Mouse (Mus musculus) lung, postnatal 0 days (tissue): Measurements from ENCODE around the gene Mybpc2. TPM values are rescaled to one million over a fixed set of nuclear protein-coding genes. Genes with fewer than 3 reads are reported as not detected.

ENCODE experiments used
- ATAC-seq: fragments of 200-750 bp; cut with Nextera tagmentation; 2 replicates; pipeline ENCODE4 v1.8.0; 2017; ENCODE audit warnings: moderate library complexity
- DNase-seq: peaks from one replicate; pipeline ENCODE4 v3.0.0-alpha.2; 2016; ENCODE audit warnings: low spot score
- H3K27ac ChIP-seq: fragments of 300-500 bp; sonication (generic); 2 replicates; pipeline ENCODE4 v1.5.1; 2014; ENCODE audit warnings: antibody characterized with exemption, mild to moderate bottlenecking, low read length, mixed read lengths
- H3K27me3 ChIP-seq: fragments of 300-500 bp; sonication (generic); replicated peaks from 2 replicates; pipeline ENCODE4 v1.6.1; 2014; ENCODE audit warnings: low read length, mixed read lengths; ENCODE audit not compliant: insufficient read depth
- H3K36me3 ChIP-seq: fragments of 300-500 bp; sonication (generic); 2 replicates; pipeline ENCODE4 v1.6.1; 2014; ENCODE audit warnings: low read length, mixed read lengths; ENCODE audit not compliant: insufficient read depth
- H3K4me1 ChIP-seq: fragments of 300-500 bp; sonication (generic); 2 replicates; pipeline ENCODE4 v1.6.1; 2014; ENCODE audit warnings: antibody characterized with exemption, low read depth, low read length, mixed read lengths; ENCODE audit not compliant: insufficient read depth
- H3K4me2 ChIP-seq: fragments of 300-500 bp; sonication (generic); replicated peaks from 2 replicates; pipeline ENCODE4 v1.6.1; 2014; ENCODE audit warnings: low read depth, mild to moderate bottlenecking, low read length, moderate library complexity, mixed read lengths
- H3K4me3 ChIP-seq: fragments of 300-500 bp; sonication (generic); 2 replicates; pipeline ENCODE4 v1.5.1; 2014; ENCODE audit warnings: low read depth, low read length
- H3K9ac ChIP-seq: fragments of 300-500 bp; sonication (generic); replicated peaks from 2 replicates; pipeline ENCODE4 v1.6.1; 2014; ENCODE audit warnings: low read depth, mild to moderate bottlenecking
- H3K9me3 ChIP-seq: fragments of 300-500 bp; sonication (generic); 2 replicates; pipeline ENCODE4 v1.6.1; 2016; ENCODE audit warnings: low read length, mixed read lengths
- CTCF ChIP-seq: IDR thresholded peaks from 2 replicates; pipeline ENCODE4 v1.5.1; 2016; ENCODE audit warnings: antibody characterized with exemption, mild to moderate bottlenecking
- EP300 ChIP-seq: IDR thresholded peaks from 2 replicates; pipeline ENCODE4 v1.6.1; 2016; ENCODE audit warnings: antibody characterized with exemption, mild to moderate bottlenecking, control low read depth
- WGBS: fragments of 180-500 bp; shearing (Covaris S2); extraction: QIAGEN DNeasy Blood & Tissue Kit; methylation state at CpG from one replicate; pipeline ENCODE4 v1.1.7; 2014; 5-methylcytosine and 5-hydroxymethylcytosine counted together
- polyA plus RNA-seq: library from polyadenylated mRNA; unstranded; fragments of >200 nt; fragmentation: Nextera tagmentation; extraction: Ambion mirVana; gene quantifications from 2 replicates; pipeline ENCODE4 v1.2.1, GENCODE M21; 2015

Mybpc2 gene
- 0.37 and 0.46 TPM in 2 replicates for polyA plus RNA-seq

GRCm38 (mm10) chr7:44524502-44524901 lies at the start of gene Mybpc2:
Mybpc2 (minus strand) TSS chr7:44524656.
- Histone ChIP-seq H3K36me3 (no peaks in the 10 kb centered on the region), H3K4me3 (peak within 1 kb of the TSS; percentile 16), H3K27me3 (0 out of 2 replicates have a peak, but pooled peaks cover 12% of the 10 kb centered on the region), H3K4me2 (peak within 1 kb of the TSS; percentile 51), H3K9me3 (no peaks in the 10 kb centered on the region), H3K9ac (peak within 1 kb of the TSS; percentile 34; the same call in 1 of the 2 replicates), H3K4me1 (0 out of 2 replicates have a peak, but pooled peaks cover 3% of the 10 kb centered on the region), H3K27ac (peak within 1 kb of the TSS; percentile 77)
- ATAC-seq: no peak
- DNase-seq: peak; percentile 56
- 29% methylated on average over 12 of the region's 12 CpGs for WGBS
- TF ChIP-seq EP300 (no peak), CTCF (no peak)

GRCm38 (mm10) chr7:44572956-44573484 lies 48.6 kb upstream of the Mybpc2 start:
- 64% methylated on average over 5 of the region's 5 CpGs for WGBS
- Histone ChIP-seq H3K36me3 (no peaks in the 10 kb centered on the region), H3K9me3 (no peaks in the 10 kb centered on the region), H3K4me3 (peak overlapping the region; percentile 24), H3K9ac (peak overlapping the region; percentile 29; the same call in 1 of the 2 replicates), H3K27me3 (no peaks in the 10 kb centered on the region), H3K27ac (peak overlapping the region; percentile 72; the same call in 1 of the 2 replicates), H3K4me1 (no peaks in the 10 kb centered on the region), H3K4me2 (peak overlapping the region; percentile 41)
- DNase-seq (no peak), ATAC-seq (no peak)
- TF ChIP-seq CTCF: no peak
- no peak for TF ChIP-seq EP300

- Histone ChIP-seq H3K4me2 (peak within 1 kb of the TSS; percentile 41), H3K4me3 (peak within 1 kb of the TSS; percentile 24), H3K4me1 (no peaks in the 10 kb centered on the region), H3K9ac (peak within 1 kb of the TSS; percentile 29; the same call in 1 of the 2 replicates), H3K36me3 (no peaks in the 10 kb centered on the region), H3K27ac (peak within 1 kb of the TSS; percentile 72), H3K9me3 (no peaks in the 10 kb centered on the region), H3K27me3 (no peaks in the 10 kb centered on the region)
- ATAC-seq (peak; percentile 91), DNase-seq (peak; percentile 90)
- TF ChIP-seq CTCF: no peak
- TF ChIP-seq EP300: peak; percentile 89
- WGBS: 20% methylated on average over 7 of the region's 7 CpGs
These were observed 47.8 kb upstream of the Mybpc2 start, which contains the start of gene Napsa for GRCm38 (mm10) chr7:44572213-44572701. Napsa (plus strand) TSS chr7:44572380.

GRCm38 (mm10) chr7:44571811-44572210 lies 47.4 kb upstream of the Mybpc2 start:
- no peaks in the 10 kb centered on the region for H3K36me3 ChIP-seq
- no peak overlapping the region for H3K4me3 ChIP-seq
- no peak for TF ChIP-seq EP300
- no peak for TF ChIP-seq CTCF
- no peaks in the 10 kb centered on the region for H3K4me1 ChIP-seq
- H3K27ac ChIP-seq: peak overlapping the region; percentile 72
- ATAC-seq (no peak), DNase-seq (no peak)
- no peaks in the 10 kb centered on the region for H3K9me3 ChIP-seq
- no peak overlapping the region for H3K9ac ChIP-seq
- no peaks in the 10 kb centered on the region for H3K27me3 ChIP-seq
- H3K4me2 ChIP-seq: no peak overlapping the region
- 51% methylated on average over 4 of the region's 4 CpGs for WGBS

GRCm38 (mm10) chr7:44570989-44571388 lies 46.5 kb upstream of the Mybpc2 start:
- H3K4me3 ChIP-seq: no peak overlapping the region
- ATAC-seq (no peak), DNase-seq (no peak)
- H3K9me3 ChIP-seq: no peaks in the 10 kb centered on the region
- no peak overlapping the region for H3K9ac ChIP-seq
- TF ChIP-seq CTCF (no peak), EP300 (no peak)
- H3K4me1 ChIP-seq: no peaks in the 10 kb centered on the region
- H3K36me3 ChIP-seq: no peaks in the 10 kb centered on the region
- H3K4me2 ChIP-seq: no peak overlapping the region
- peak overlapping the region; percentile 72; the same call in 1 of the 2 replicates for H3K27ac ChIP-seq
- 68% methylated on average over 6 of the region's 6 CpGs for WGBS
- H3K27me3 ChIP-seq: no peaks in the 10 kb centered on the region

- Histone ChIP-seq H3K4me1 (no peaks in the 10 kb centered on the region), H3K9me3 (no peaks in the 10 kb centered on the region)
- 36% methylated on average over 9 of the region's 9 CpGs for WGBS
These were observed 44.3 kb upstream of the Mybpc2 start for GRCm38 (mm10) chr7:44568803-44569202.

More at GRCm38 (mm10) chr7:44568803-44569202, 44.3 kb upstream of the Mybpc2 start:
- Histone ChIP-seq H3K36me3 (no peaks in the 10 kb centered on the region), H3K4me2 (no peak overlapping the region), H3K4me3 (no peak overlapping the region), H3K9ac (no peak overlapping the region), H3K27ac (no peak overlapping the region), H3K27me3 (no peaks in the 10 kb centered on the region)
- peak; percentile 73 for DNase-seq
- ATAC-seq: peak; percentile 51
- TF ChIP-seq EP300 (peak; percentile 95), CTCF (no peak)
